Mouse (Mus musculus): ENCODE results near the gene Olfr1294. TPM values are rescaled to one million over a fixed set of nuclear protein-coding genes. Genes with fewer than 3 reads are reported as not detected.

Gene Olfr1294
- not detected in 2 replicates for polyA plus RNA-seq (2015; fragmentation: Nextera tagmentation; extraction: Ambion mirVana)

GRCm38 (mm10) chr2:111540191-111540590 lies at the start of gene Olfr1294:
Gene Olfr1294, minus strand, starts transcription at chr2:111540291.
- no peaks in the 10 kb centered on the region for H3K36me3 ChIP-seq (replicated peaks; ENCODE audit: insufficient read depth, low read length)
- H3K9me3 ChIP-seq (ENCODE audit: low read length): no peaks in the 10 kb centered on the region
- H3K4me3 ChIP-seq (ENCODE audit: low read depth, low read length): no peak within 1 kb of the TSS
- DNase-seq (no peak), ATAC-seq (no peak)
- no peak within 1 kb of the TSS for H3K9ac ChIP-seq (replicated peaks)
- no peak within 1 kb of the TSS for H3K27ac ChIP-seq (ENCODE audit: low read depth)
- H3K4me2 ChIP-seq (ENCODE audit: low read depth, low read length): no peak within 1 kb of the TSS
- 36% methylated on average over 1 of the region's 1 CpGs for WGBS (ENCODE audit: insufficient replicate concordance)
- no peaks in the 10 kb centered on the region for H3K27me3 ChIP-seq (ENCODE audit: insufficient read depth, low read length)
- H3K4me1 ChIP-seq (ENCODE audit: insufficient read depth): no peaks in the 10 kb centered on the region
- TF ChIP-seq EP300 (IDR thresholded peaks at IDR 0.05; ENCODE audit: low read depth): no peak
- no peak for TF ChIP-seq CTCF (IDR thresholded peaks at IDR 0.05; ENCODE audit: low read depth)

DNA sequence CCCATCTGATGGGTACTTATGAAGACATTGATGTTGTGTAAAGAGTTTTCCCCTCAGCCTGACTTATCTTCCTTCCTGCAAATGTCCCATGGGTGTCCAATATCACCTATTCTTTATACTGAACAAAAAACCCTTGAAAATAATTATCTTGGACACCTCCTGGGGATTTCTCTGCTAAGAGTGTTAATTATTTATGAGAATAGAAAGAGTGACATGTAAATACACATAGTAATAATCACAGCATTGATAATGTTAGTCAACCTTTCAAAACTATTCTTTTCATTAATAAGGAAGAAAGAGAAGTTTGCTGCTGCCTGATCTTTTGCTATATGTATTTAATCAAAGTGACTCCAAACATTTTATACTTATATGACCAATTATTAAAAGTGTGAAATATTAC lies 29.5 kb upstream of the Olfr1294 start, which contains the start of gene Olfr1295:
Gene Olfr1295 (minus strand): TSS at position 101 of the 400 bp plus-strand sequence.
- TF ChIP-seq CTCF (IDR thresholded peaks at IDR 0.05; ENCODE audit: low read depth): no peak
- TF ChIP-seq EP300 (IDR thresholded peaks at IDR 0.05; ENCODE audit: low read depth): no peak
- no peak within 1 kb of the TSS for H3K27ac ChIP-seq (ENCODE audit: low read depth)
- H3K4me3 ChIP-seq (ENCODE audit: low read depth, low read length): no peak within 1 kb of the TSS

GRCm38 (mm10) chr2:111524903-111525302 lies 15.2 kb downstream of the Olfr1294 start, which contains the start of gene Olfr1293-ps:
Gene Olfr1293-ps, plus strand, starts transcription at chr2:111525203.
- Histone ChIP-seq H3K4me3 (ENCODE audit: low read depth, low read length) (no peak within 1 kb of the TSS), H3K9me3 (ENCODE audit: low read length) (no peaks in the 10 kb centered on the region), H3K9ac (replicated peaks) (no peak within 1 kb of the TSS), H3K27me3 (ENCODE audit: insufficient read depth, low read length) (no peaks in the 10 kb centered on the region), H3K36me3 (replicated peaks; ENCODE audit: insufficient read depth, low read length) (no peaks in the 10 kb centered on the region), H3K4me2 (ENCODE audit: low read depth, low read length) (no peak within 1 kb of the TSS), H3K4me1 (ENCODE audit: insufficient read depth) (no peaks in the 10 kb centered on the region), H3K27ac (ENCODE audit: low read depth) (no peak within 1 kb of the TSS)
- no peak for ATAC-seq
- no peak for TF ChIP-seq CTCF (IDR thresholded peaks at IDR 0.05; ENCODE audit: low read depth)
- TF ChIP-seq EP300 (IDR thresholded peaks at IDR 0.05; ENCODE audit: low read depth): no peak
- DNase-seq: no peak
- 67% methylated on average over 1 of the region's 1 CpGs for WGBS (ENCODE audit: insufficient replicate concordance)

More for the DNA sequence above, 29.5 kb upstream of the Olfr1294 start, which contains the start of gene Olfr1295:
- Histone ChIP-seq H3K9me3 (ENCODE audit: low read length) (no peaks in the 10 kb centered on the region), H3K27me3 (ENCODE audit: insufficient read depth, low read length) (no peaks in the 10 kb centered on the region), H3K9ac (replicated peaks) (no peak within 1 kb of the TSS), H3K4me2 (ENCODE audit: low read depth, low read length) (no peak within 1 kb of the TSS), H3K36me3 (replicated peaks; ENCODE audit: insufficient read depth, low read length) (no peaks in the 10 kb centered on the region), H3K4me1 (ENCODE audit: insufficient read depth) (no peaks in the 10 kb centered on the region)
- no peak for DNase-seq
- no peak for ATAC-seq

DNA sequence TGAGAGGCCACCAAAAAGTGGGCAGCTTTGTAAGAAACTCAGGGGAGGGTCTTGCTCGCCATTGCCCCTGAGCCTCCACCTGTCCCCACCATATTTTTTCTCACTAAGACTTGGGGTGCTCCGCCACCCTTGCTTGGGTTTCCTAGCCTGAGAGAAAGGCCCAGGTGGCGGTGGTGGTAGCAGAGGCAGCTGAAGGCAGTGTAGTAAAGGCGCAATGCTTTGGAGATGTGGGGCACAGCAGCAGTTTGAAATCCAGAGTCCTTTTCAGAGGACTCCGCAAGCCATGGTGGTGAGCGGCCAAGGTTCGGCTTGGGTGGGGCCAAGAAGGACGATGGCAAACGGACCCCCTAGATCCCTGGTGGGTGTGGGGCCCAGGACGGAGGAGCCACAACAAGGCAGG lies 22.6 kb downstream of the Olfr1294 start:
- Histone ChIP-seq H3K9me3 (ENCODE audit: low read length) (no peaks in the 10 kb centered on the region), H3K27me3 (ENCODE audit: insufficient read depth, low read length) (no peaks in the 10 kb centered on the region), H3K36me3 (replicated peaks; ENCODE audit: insufficient read depth, low read length) (no peaks in the 10 kb centered on the region), H3K4me1 (ENCODE audit: insufficient read depth) (no peaks in the 10 kb centered on the region), H3K9ac (replicated peaks) (no peak overlapping the region), H3K4me3 (ENCODE audit: low read depth, low read length) (no peak overlapping the region), H3K4me2 (ENCODE audit: low read depth, low read length) (no peak overlapping the region), H3K27ac (ENCODE audit: low read depth) (no peak overlapping the region)
- no peak for DNase-seq
- TF ChIP-seq CTCF (IDR thresholded peaks at IDR 0.05; ENCODE audit: low read depth): no peak
- TF ChIP-seq EP300 (IDR thresholded peaks at IDR 0.05; ENCODE audit: low read depth): no peak
- no peak for ATAC-seq
- WGBS (ENCODE audit: insufficient replicate concordance): 78% methylated on average over 10 of the region's 10 CpGs

- no peaks in the 10 kb centered on the region for H3K4me1 ChIP-seq (ENCODE audit: insufficient read depth)
- H3K9ac ChIP-seq (replicated peaks): no peak within 1 kb of the TSS
- no peak for DNase-seq
- WGBS (ENCODE audit: insufficient replicate concordance): 84% methylated on average over 3 of the region's 3 CpGs
- TF ChIP-seq CTCF (IDR thresholded peaks at IDR 0.05; ENCODE audit: low read depth): no peak
- no peak for TF ChIP-seq EP300 (IDR thresholded peaks at IDR 0.05; ENCODE audit: low read depth)
- H3K4me2 ChIP-seq (ENCODE audit: low read depth, low read length): no peak within 1 kb of the TSS
- no peaks in the 10 kb centered on the region for H3K36me3 ChIP-seq (replicated peaks; ENCODE audit: insufficient read depth, low read length)
- H3K27ac ChIP-seq (ENCODE audit: low read depth): no peak within 1 kb of the TSS
- no peaks in the 10 kb centered on the region for H3K27me3 ChIP-seq (ENCODE audit: insufficient read depth, low read length)
- no peak for ATAC-seq
- no peaks in the 10 kb centered on the region for H3K9me3 ChIP-seq (ENCODE audit: low read length)
- H3K4me3 ChIP-seq (ENCODE audit: low read depth, low read length): no peak within 1 kb of the TSS
Measured at GRCm38 (mm10) chr2:111496880-111497279, 43.2 kb downstream of the Olfr1294 start, which contains the start of gene Olfr1291-ps1. Gene Olfr1291-ps1, plus strand, starts transcription at chr2:111497180.

GRCm38 (mm10) chr2:111493729-111494128 lies 46.4 kb downstream of the Olfr1294 start, which contains the start of gene Olfr1290:
Gene Olfr1290, minus strand, starts transcription at chr2:111493829.
- H3K9ac ChIP-seq (replicated peaks): no peak within 1 kb of the TSS
- no peaks in the 10 kb centered on the region for H3K9me3 ChIP-seq (ENCODE audit: low read length)
- no peak within 1 kb of the TSS for H3K4me2 ChIP-seq (ENCODE audit: low read depth, low read length)
- no peaks in the 10 kb centered on the region for H3K36me3 ChIP-seq (replicated peaks; ENCODE audit: insufficient read depth, low read length)
- no peaks in the 10 kb centered on the region for H3K4me1 ChIP-seq (ENCODE audit: insufficient read depth)
- DNase-seq (no peak), ATAC-seq (no peak)
- WGBS (ENCODE audit: insufficient replicate concordance): 61% methylated on average over 5 of the region's 5 CpGs
- H3K4me3 ChIP-seq (ENCODE audit: low read depth, low read length): no peak within 1 kb of the TSS
- no peak for TF ChIP-seq CTCF (IDR thresholded peaks at IDR 0.05; ENCODE audit: low read depth)
- TF ChIP-seq EP300 (IDR thresholded peaks at IDR 0.05; ENCODE audit: low read depth): no peak
- H3K27ac ChIP-seq (ENCODE audit: low read depth): no peak within 1 kb of the TSS
- H3K27me3 ChIP-seq (ENCODE audit: insufficient read depth, low read length): no peaks in the 10 kb centered on the region

Other genes starting within 250 kb of the Olfr1294 start
- gene Olfr1279, start 239.7 kb downstream of the Olfr1294 start, polyA plus RNA-seq (2015; fragmentation: Nextera tagmentation; extraction: Ambion mirVana): not detected in 2 replicates
- gene Olfr1280, start 226.3 kb downstream of the Olfr1294 start, polyA plus RNA-seq (2015; fragmentation: Nextera tagmentation; extraction: Ambion mirVana): not detected in 2 replicates
- not detected in 2 replicates for gene Olfr1281, start 213.8 kb downstream of the Olfr1294 start, polyA plus RNA-seq (2015; fragmentation: Nextera tagmentation; extraction: Ambion mirVana)
- gene Olfr1282, start 204.2 kb downstream of the Olfr1294 start, polyA plus RNA-seq (2015; fragmentation: Nextera tagmentation; extraction: Ambion mirVana): not detected in 2 replicates
- gene Olfr1283, start 173.5 kb downstream of the Olfr1294 start, polyA plus RNA-seq (2015; fragmentation: Nextera tagmentation; extraction: Ambion mirVana): not detected in 2 replicates
- gene Olfr1284, start 164.8 kb downstream of the Olfr1294 start, polyA plus RNA-seq (2015; fragmentation: Nextera tagmentation; extraction: Ambion mirVana): not detected in 2 replicates
- not detected in 2 replicates for gene Olfr1286, start 117.2 kb downstream of the Olfr1294 start, polyA plus RNA-seq (2015; fragmentation: Nextera tagmentation; extraction: Ambion mirVana)
- gene Olfr1287, start 91.1 kb downstream of the Olfr1294 start, polyA plus RNA-seq (2015; fragmentation: Nextera tagmentation; extraction: Ambion mirVana): not detected in 2 replicates
- not detected in 2 replicates for gene Olfr1288, start 66.2 kb downstream of the Olfr1294 start, polyA plus RNA-seq (2015; fragmentation: Nextera tagmentation; extraction: Ambion mirVana)
- not detected in 2 replicates for gene Olfr1289, start 59.5 kb downstream of the Olfr1294 start, polyA plus RNA-seq (2015; fragmentation: Nextera tagmentation; extraction: Ambion mirVana)
- not detected in 2 replicates for gene Olfr1290, start 46.5 kb downstream of the Olfr1294 start, polyA plus RNA-seq (2015; fragmentation: Nextera tagmentation; extraction: Ambion mirVana)
- not detected in 2 replicates for gene Olfr1291-ps1, start 43.1 kb downstream of the Olfr1294 start, polyA plus RNA-seq (2015; fragmentation: Nextera tagmentation; extraction: Ambion mirVana)
- not detected in 2 replicates for gene Olfr1293-ps, start 15.1 kb downstream of the Olfr1294 start, polyA plus RNA-seq (2015; fragmentation: Nextera tagmentation; extraction: Ambion mirVana)
- gene Olfr1295, start 29.4 kb upstream of the Olfr1294 start, polyA plus RNA-seq (2015; fragmentation: Nextera tagmentation; extraction: Ambion mirVana): not detected in 2 replicates
- not detected in 2 replicates for gene Olfr1297, start 86.2 kb upstream of the Olfr1294 start, polyA plus RNA-seq (2015; fragmentation: Nextera tagmentation; extraction: Ambion mirVana)
- gene Olfr1298, start 108.9 kb upstream of the Olfr1294 start, polyA plus RNA-seq (2015; fragmentation: Nextera tagmentation; extraction: Ambion mirVana): not detected in 2 replicates
- not detected in 2 replicates for gene Olfr1299, start 121.1 kb upstream of the Olfr1294 start, polyA plus RNA-seq (2015; fragmentation: Nextera tagmentation; extraction: Ambion mirVana)
- not detected in 2 replicates for gene Olfr1301, start 210.7 kb upstream of the Olfr1294 start, polyA plus RNA-seq (2015; fragmentation: Nextera tagmentation; extraction: Ambion mirVana)
- not detected in 2 replicates for gene Olfr1302, start 237.1 kb upstream of the Olfr1294 start, polyA plus RNA-seq (2015; fragmentation: Nextera tagmentation; extraction: Ambion mirVana)